Mouse (Mus musculus) heart, embryonic 14.5 days (tissue): ENCODE results near the gene 1110004F10Rik. TPM values are rescaled to one million over a fixed set of nuclear protein-coding genes. Genes with fewer than 3 reads are reported as not detected.

Experiments
- ATAC-seq: fragments of 200-750 bp; cut with Nextera tagmentation; 2 replicates; pipeline ENCODE4 v1.8.0; 2017; ENCODE audit warnings: low read depth, moderate TSS enrichment; ENCODE audit not compliant: insufficient number of reproducible peaks, insufficient read depth, low FRiP score
- H3K27ac ChIP-seq, 2 experiments: fragments of 200-500 bp in 1 of 2; fragments of 300-500 bp in 1 of 2; sonication (generic) in 1 of 2; replicated peaks in 1 of 2; 2 replicates each; pipeline ENCODE4 v1.5.1; 2012 to 2014; ENCODE audit warnings: low read depth in 2 of 2, low read length in 2 of 2, control low read depth in 1 of 2, mild to moderate bottlenecking in 1 of 2, mixed read lengths in 1 of 2; ENCODE audit not compliant: control insufficient read depth in 1 of 2, insufficient read depth in 1 of 2
- H3K27me3 ChIP-seq: fragments of 300-500 bp; sonication (generic); 2 replicates; pipeline ENCODE4 v1.6.1; 2014; ENCODE audit warnings: mild to moderate bottlenecking, low read length, control low read depth; ENCODE audit not compliant: control insufficient read depth, insufficient read depth
- H3K36me3 ChIP-seq: fragments of 300-500 bp; sonication (generic); 2 replicates; pipeline ENCODE4 v1.6.1; 2014; ENCODE audit warnings: mild to moderate bottlenecking, control low read depth, low read length, mixed read lengths; ENCODE audit not compliant: control insufficient read depth, insufficient read depth
- H3K4me1 ChIP-seq, 2 experiments: fragments of 200-500 bp in 1 of 2; fragments of 300-500 bp in 1 of 2; sonication (generic) in 1 of 2; 2 replicates each; pipeline ENCODE4 v1.6.1; 2012 to 2014; ENCODE audit warnings: low read length in 2 of 2, control low read depth in 1 of 2, mixed read lengths in 1 of 2; ENCODE audit not compliant: control insufficient read depth in 2 of 2, insufficient read depth in 2 of 2
- H3K4me2 ChIP-seq: fragments of 300-500 bp; sonication (generic); 2 replicates; pipeline ENCODE4 v1.6.1; 2014; ENCODE audit warnings: mild to moderate bottlenecking, low read length
- H3K4me3 ChIP-seq, 2 experiments: fragments of 200-500 bp in 1 of 2; fragments of 300-500 bp in 1 of 2; sonication (generic) in 1 of 2; 2 replicates each; pipeline ENCODE4 v1.5.1; 2012 to 2014; ENCODE audit warnings: low read length in 2 of 2, mild to moderate bottlenecking in 2 of 2, control low read depth in 1 of 2, low read depth in 1 of 2, moderate library complexity in 1 of 2; ENCODE audit not compliant: control insufficient read depth in 1 of 2, insufficient read depth in 1 of 2
- H3K9ac ChIP-seq: fragments of 300-500 bp; sonication (generic); 2 replicates; pipeline ENCODE4 v1.6.1; 2014; ENCODE audit warnings: mild to moderate bottlenecking, low read length
- H3K9me3 ChIP-seq: fragments of 300-500 bp; sonication (generic); 2 replicates; pipeline ENCODE4 v1.6.1; 2016; ENCODE audit warnings: low read length, control low read depth; ENCODE audit not compliant: control insufficient read depth
- WGBS: fragments of 180-500 bp; shearing (Covaris S2); extraction: QIAGEN DNeasy Blood & Tissue Kit; methylation state at CpG from one replicate; pipeline ENCODE4 v1.1.7; 2014; 5-methylcytosine and 5-hydroxymethylcytosine counted together
- polyA plus RNA-seq: library from polyadenylated mRNA; unstranded; fragments of >200 nt; fragmentation: Nextera tagmentation; extraction: Ambion mirVana; gene quantifications from 2 replicates; pipeline ENCODE4 v1.2.1, GENCODE M21; 2014

The 1110004F10Rik gene
- polyA plus RNA-seq, 1 experiment from 2014 or later = 176 TPM

- Histone ChIP-seq H3K4me3 (no peak overlapping the region), H3K36me3 (peaks cover 34% of the 10 kb centered on the region), H3K27ac (no peak overlapping the region), H3K9me3 (0 out of 2 replicates have a peak, but pooled peaks cover 3% of the 10 kb centered on the region), H3K4me2 (no peak overlapping the region), H3K27me3 (no peaks in the 10 kb centered on the region), H3K4me1 (no peaks in the 10 kb centered on the region), H3K9ac (no peak overlapping the region)
- WGBS = 76% methylated on average over 11 of the region's 11 CpGs
- ATAC-seq = no peak
Observed at GRCm38 (mm10) chr7:116121202-116121601, 82.0 kb downstream of the 1110004F10Rik start.

DNA sequence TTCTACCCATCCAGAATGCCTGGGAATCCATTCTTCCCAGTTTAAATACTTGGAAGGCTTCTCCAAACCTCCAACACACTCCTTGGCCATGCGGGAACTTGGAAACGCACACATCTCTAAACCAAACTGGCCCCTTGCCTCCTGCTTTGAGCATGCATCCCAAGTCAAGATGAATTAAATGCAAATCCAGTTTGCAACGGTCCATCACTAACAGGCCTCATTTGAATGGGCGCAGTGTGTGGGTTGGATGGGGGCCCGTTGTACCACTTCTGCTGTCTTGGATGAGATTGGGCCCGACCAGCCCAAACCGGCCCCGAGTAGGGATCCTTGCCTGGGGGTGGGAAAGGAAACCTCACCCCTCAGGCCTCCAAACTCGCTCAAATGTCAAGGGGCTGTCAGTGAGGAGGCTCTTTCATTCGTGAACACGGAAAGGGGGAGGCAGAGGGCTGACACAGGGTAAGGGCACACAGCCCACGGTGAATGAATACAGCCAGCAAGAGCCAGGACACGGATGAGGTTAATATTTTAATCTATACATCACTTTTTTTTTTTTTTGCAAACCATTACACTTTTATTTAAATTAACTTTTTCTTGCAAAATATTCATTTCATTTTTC is 83.9 kb downstream of the 1110004F10Rik start:
- Histone ChIP-seq H3K27ac (no peak overlapping the region), H3K4me3 (no peak overlapping the region), H3K4me2 (no peak overlapping the region), H3K4me1 (no peaks in the 10 kb centered on the region), H3K9me3 (no peaks in the 10 kb centered on the region), H3K9ac (no peak overlapping the region), H3K36me3 (peaks cover 52% of the 10 kb centered on the region), H3K27me3 (no peaks in the 10 kb centered on the region)
- 77% methylated on average over 13 of the region's 13 CpGs for WGBS
- no peak for ATAC-seq

DNA sequence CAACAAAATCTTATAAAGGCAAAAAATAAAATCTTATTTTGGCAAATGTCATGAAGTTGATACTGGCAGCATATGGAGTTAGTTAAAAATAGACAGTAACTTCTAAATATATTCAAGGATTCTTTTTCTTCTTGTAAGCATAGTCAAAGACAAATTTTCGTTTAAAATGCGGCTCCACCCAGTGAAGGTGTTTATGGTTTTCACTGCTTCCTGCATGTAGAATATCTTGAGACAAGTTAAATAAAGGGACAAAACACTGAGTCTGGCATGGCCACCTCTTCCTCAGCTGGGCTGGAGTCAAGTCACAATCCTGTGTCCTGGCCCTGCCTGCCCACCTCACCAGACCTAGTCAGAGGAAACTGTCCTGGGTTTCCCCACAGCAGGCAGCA is 84.4 kb downstream of the 1110004F10Rik start:
- H3K4me1 ChIP-seq = no peaks in the 10 kb centered on the region
- H3K4me2 ChIP-seq = no peak overlapping the region
- ATAC-seq = no peak

GRCm38 (mm10) chr7:116124057-116124456 is 84.9 kb downstream of the 1110004F10Rik start:
- no peak overlapping the region for H3K4me2 ChIP-seq
- no peak overlapping the region for H3K9ac ChIP-seq
- ATAC-seq = no peak
- WGBS = 92% methylated on average over 12 of the region's 12 CpGs
- H3K4me1 ChIP-seq = no peaks in the 10 kb centered on the region
- no peak overlapping the region for H3K27ac ChIP-seq
- H3K36me3 ChIP-seq = peaks cover 62% of the 10 kb centered on the region
- H3K9me3 ChIP-seq = no peaks in the 10 kb centered on the region
- no peaks in the 10 kb centered on the region for H3K27me3 ChIP-seq
- H3K4me3 ChIP-seq = no peak overlapping the region

More for the DNA sequence above, 84.4 kb downstream of the 1110004F10Rik start:
- H3K9ac ChIP-seq = no peak overlapping the region
- peaks cover 57% of the 10 kb centered on the region for H3K36me3 ChIP-seq
- 86% methylated on average over 2 of the region's 2 CpGs for WGBS
- no peak overlapping the region for H3K4me3 ChIP-seq
- H3K27ac ChIP-seq = no peak overlapping the region
- H3K27me3 ChIP-seq = no peaks in the 10 kb centered on the region
- no peaks in the 10 kb centered on the region for H3K9me3 ChIP-seq

- no peak for ATAC-seq
- H3K36me3 ChIP-seq = peaks cover 74% of the 10 kb centered on the region
Observed at GRCm38 (mm10) chr7:116125671-116126070, 86.5 kb downstream of the 1110004F10Rik start.

GRCm38 (mm10) chr7:116127052-116127451 is 87.9 kb downstream of the 1110004F10Rik start:
- WGBS = 87% methylated on average over 2 of the region's 2 CpGs
- Histone ChIP-seq H3K27me3 (no peaks in the 10 kb centered on the region), H3K4me3 (no peak overlapping the region), H3K27ac (no peak overlapping the region), H3K4me1 (peaks cover 3 to 9% of the 10 kb centered on the region in 2 experiments; a peak in 3 of 4 replicates), H3K9ac (no peak overlapping the region), H3K9me3 (no peaks in the 10 kb centered on the region), H3K36me3 (peaks cover 74% of the 10 kb centered on the region), H3K4me2 (no peak overlapping the region)
- ATAC-seq = no peak

More at GRCm38 (mm10) chr7:116125671-116126070, 86.5 kb downstream of the 1110004F10Rik start:
- H3K4me1 ChIP-seq = no peaks in the 10 kb centered on the region
- no peaks in the 10 kb centered on the region for H3K9me3 ChIP-seq
- no peak overlapping the region for H3K4me2 ChIP-seq
- H3K9ac ChIP-seq = no peak overlapping the region
- 78% methylated on average over 7 of the region's 7 CpGs for WGBS
- H3K27ac ChIP-seq = no peak overlapping the region
- no peak overlapping the region for H3K4me3 ChIP-seq
- H3K27me3 ChIP-seq = no peaks in the 10 kb centered on the region

GRCm38 (mm10) chr7:116128286-116128685 is 89.1 kb downstream of the 1110004F10Rik start:
- Histone ChIP-seq H3K36me3 (peaks cover 75% of the 10 kb centered on the region), H3K4me1 (peaks cover 3 to 16% of the 10 kb centered on the region in 2 experiments), H3K9ac (no peak overlapping the region), H3K27me3 (no peaks in the 10 kb centered on the region), H3K4me3 (no peak overlapping the region), H3K4me2 (no peak overlapping the region), H3K27ac (no peak overlapping the region), H3K9me3 (no peaks in the 10 kb centered on the region)
- 80% methylated on average over 8 of the region's 8 CpGs for WGBS
- ATAC-seq = no peak

- ATAC-seq = no peak
- Histone ChIP-seq H3K4me1 (peaks cover 3 to 16% of the 10 kb centered on the region in 2 experiments), H3K4me3 (no peak overlapping the region), H3K27me3 (no peaks in the 10 kb centered on the region), H3K9ac (no peak overlapping the region), H3K4me2 (no peak overlapping the region), H3K9me3 (no peaks in the 10 kb centered on the region), H3K27ac (no peak overlapping the region), H3K36me3 (peaks cover 76% of the 10 kb centered on the region)
- 86% methylated on average over 10 of the region's 10 CpGs for WGBS
Observed at GRCm38 (mm10) chr7:116129374-116129773, 90.2 kb downstream of the 1110004F10Rik start.
